Mouse (Mus musculus) stomach, embryonic 15.5 days (tissue): Measurements from ENCODE around the gene Acat1. TPM values are rescaled to one million over a fixed set of nuclear protein-coding genes. Genes with fewer than 3 reads are reported as not detected.

Experiments used
- ATAC-seq: fragments of 200-750 bp; cut with Nextera tagmentation; 2 replicates; pipeline ENCODE4 v1.8.0; 2017; ENCODE audit warnings: low read depth, moderate number of reproducible peaks, moderate TSS enrichment; ENCODE audit not compliant: insufficient read depth, low FRiP score
- H3K27ac ChIP-seq: fragments of 300-500 bp; sonication (generic); 2 replicates; pipeline ENCODE4 v1.5.1; 2015; ENCODE audit warnings: mild to moderate bottlenecking, inconsistent platforms
- H3K27me3 ChIP-seq: fragments of 300-500 bp; sonication (generic); replicated peaks from 2 replicates; pipeline ENCODE4 v1.6.1; 2015; ENCODE audit warnings: inconsistent platforms
- H3K36me3 ChIP-seq: fragments of 300-500 bp; sonication (generic); 2 replicates; pipeline ENCODE4 v1.6.1; 2015; ENCODE audit warnings: inconsistent platforms
- H3K4me1 ChIP-seq: fragments of 300-500 bp; sonication (generic); 2 replicates; pipeline ENCODE4 v1.6.1; 2015; ENCODE audit warnings: inconsistent platforms
- H3K4me2 ChIP-seq: fragments of 300-500 bp; sonication (generic); 2 replicates; pipeline ENCODE4 v1.6.1; 2015; ENCODE audit warnings: mild to moderate bottlenecking, inconsistent platforms
- H3K4me3 ChIP-seq: fragments of 300-500 bp; sonication (generic); replicated peaks from 2 replicates; pipeline ENCODE4 v1.5.1; 2015; ENCODE audit warnings: inconsistent platforms
- H3K9ac ChIP-seq: fragments of 300-500 bp; sonication (generic); 2 replicates; pipeline ENCODE4 v1.6.1; 2015; ENCODE audit warnings: inconsistent platforms
- H3K9me3 ChIP-seq: fragments of 300-500 bp; sonication (generic); 2 replicates; pipeline ENCODE4 v1.6.1; 2016; ENCODE audit warnings: inconsistent platforms
- WGBS: fragments of 180-500 bp; shearing (Covaris S2); methylation state at CpG from one replicate; pipeline ENCODE4 v1.1.7; 2015; 5-methylcytosine and 5-hydroxymethylcytosine counted together
- polyA plus RNA-seq: library from polyadenylated mRNA; unstranded; fragments of >200 nt; fragmentation: Nextera tagmentation; extraction: Ambion mirVana; gene quantifications from 2 replicates; pipeline ENCODE4 v1.2.1, GENCODE M21; 2015

Gene Acat1
- 106 and 118 TPM in 2 replicates for polyA plus RNA-seq

- Histone ChIP-seq H3K36me3 (no peaks in the 10 kb centered on the region), H3K4me2 (peak within 1 kb of the TSS; percentile 78), H3K4me3 (peak within 1 kb of the TSS; percentile 64), H3K27me3 (no peaks in the 10 kb centered on the region), H3K9ac (peak within 1 kb of the TSS; percentile 72), H3K27ac (0 out of 2 replicates have a peak within 1 kb of the TSS, but pooled peaks have one; percentile 52), H3K4me1 (0 out of 2 replicates have a peak, but pooled peaks cover 5% of the 10 kb centered on the region), H3K9me3 (no peaks in the 10 kb centered on the region)
- WGBS, result 3% methylated on average over 52 of the region's 52 CpGs
- peak; percentile 99 for ATAC-seq
Observed at GRCm38 (mm10) chr9:53609968-53610781, at the start of gene Acat1. TSS of gene Acat1 (minus strand) at chr9:53610382.

GRCm38 (mm10) chr9:53634796-53635195 is 24.6 kb upstream of the Acat1 start:
- Histone ChIP-seq H3K27me3 (no peaks in the 10 kb centered on the region), H3K9me3 (no peaks in the 10 kb centered on the region), H3K36me3 (peaks cover 21% of the 10 kb centered on the region), H3K9ac (no peak overlapping the region), H3K4me1 (no peaks in the 10 kb centered on the region), H3K4me3 (no peak overlapping the region), H3K27ac (no peak overlapping the region), H3K4me2 (no peak overlapping the region)
- no peak for ATAC-seq
- 93% methylated on average over 6 of the region's 6 CpGs for whole genome bisulfite sequencing

GRCm38 (mm10) chr9:53615246-53615645 is 5.1 kb upstream of the Acat1 start:
- Histone ChIP-seq H3K27me3 (no peaks in the 10 kb centered on the region), H3K4me1 (no peaks in the 10 kb centered on the region), H3K27ac (no peak overlapping the region), H3K9ac (no peak overlapping the region), H3K9me3 (no peaks in the 10 kb centered on the region), H3K4me3 (no peak overlapping the region), H3K4me2 (no peak overlapping the region), H3K36me3 (0 out of 2 replicates have a peak, but pooled peaks cover 5% of the 10 kb centered on the region)
- 69% methylated on average over 8 of the region's 8 CpGs for WGBS
- no peak for ATAC-seq

- H3K9me3 ChIP-seq, result no peaks in the 10 kb centered on the region
- no peak overlapping the region for H3K27ac ChIP-seq
- H3K4me1 ChIP-seq, result 0 out of 2 replicates have a peak, but pooled peaks cover under 1% of the 10 kb centered on the region
- ATAC-seq, result no peak
- H3K9ac ChIP-seq, result no peak overlapping the region
- no peak overlapping the region for H3K4me2 ChIP-seq
- no peak overlapping the region for H3K4me3 ChIP-seq
- WGBS, result 80% methylated on average over 4 of the region's 4 CpGs
- 0 out of 2 replicates have a peak, but pooled peaks cover under 1% of the 10 kb centered on the region for H3K36me3 ChIP-seq
- H3K27me3 ChIP-seq, result no peaks in the 10 kb centered on the region
Observed at GRCm38 (mm10) chr9:53614286-53614685, 4.1 kb upstream of the Acat1 start.

- Histone ChIP-seq H3K4me2 (peak overlapping the region; percentile 78), H3K4me3 (peak overlapping the region; percentile 64), H3K9me3 (no peaks in the 10 kb centered on the region), H3K4me1 (0 out of 2 replicates have a peak, but pooled peaks cover 11% of the 10 kb centered on the region), H3K27ac (0 out of 2 replicates have a peak overlapping the region, but pooled peaks have one; percentile 52), H3K36me3 (no peaks in the 10 kb centered on the region), H3K27me3 (no peaks in the 10 kb centered on the region), H3K9ac (peak overlapping the region; percentile 72)
- WGBS, result 73% methylated on average over 12 of the region's 12 CpGs
- ATAC-seq, result no peak
Observed at GRCm38 (mm10) chr9:53609306-53609967, 745 bp downstream of the Acat1 start.

GRCm38 (mm10) chr9:53607816-53608215 is 2.4 kb downstream of the Acat1 start:
- H3K27me3 ChIP-seq, result no peaks in the 10 kb centered on the region
- no peak overlapping the region for H3K4me3 ChIP-seq
- H3K36me3 ChIP-seq, result no peaks in the 10 kb centered on the region
- no peak overlapping the region for H3K9ac ChIP-seq
- 0 out of 2 replicates have a peak, but pooled peaks cover 11% of the 10 kb centered on the region for H3K4me1 ChIP-seq
- H3K9me3 ChIP-seq, result no peaks in the 10 kb centered on the region
- no peak overlapping the region for H3K4me2 ChIP-seq
- 90% methylated on average over 4 of the region's 4 CpGs for WGBS
- no peak for ATAC-seq
- H3K27ac ChIP-seq, result no peak overlapping the region

GRCm38 (mm10) chr9:53607192-53607591 is 3.0 kb downstream of the Acat1 start:
- Histone ChIP-seq H3K36me3 (no peaks in the 10 kb centered on the region), H3K9ac (no peak overlapping the region), H3K27ac (no peak overlapping the region), H3K4me3 (no peak overlapping the region), H3K9me3 (no peaks in the 10 kb centered on the region), H3K27me3 (no peaks in the 10 kb centered on the region), H3K4me1 (0 out of 2 replicates have a peak, but pooled peaks cover 11% of the 10 kb centered on the region), H3K4me2 (no peak overlapping the region)
- no peak for ATAC-seq
- WGBS, result 88% methylated on average over 3 of the region's 3 CpGs

GRCm38 (mm10) chr9:53604954-53605353 is 5.2 kb downstream of the Acat1 start:
- ATAC-seq, result no peak
- 90% methylated on average over 5 of the region's 5 CpGs for WGBS
- no peaks in the 10 kb centered on the region for H3K27me3 ChIP-seq
- H3K4me3 ChIP-seq, result no peak overlapping the region
- no peaks in the 10 kb centered on the region for H3K36me3 ChIP-seq
- no peak overlapping the region for H3K4me2 ChIP-seq
- H3K27ac ChIP-seq, result no peak overlapping the region
- no peaks in the 10 kb centered on the region for H3K9me3 ChIP-seq
- 0 out of 2 replicates have a peak, but pooled peaks cover 11% of the 10 kb centered on the region for H3K4me1 ChIP-seq
- no peak overlapping the region for H3K9ac ChIP-seq

GRCm38 (mm10) chr9:53603849-53604248 is 6.3 kb downstream of the Acat1 start:
- ATAC-seq, result peak; percentile 58; the same call in 1 of the 2 replicates
- 67% methylated on average over 3 of the region's 3 CpGs for WGBS
- no peak overlapping the region for H3K4me3 ChIP-seq
- H3K4me2 ChIP-seq, result no peak overlapping the region
- H3K4me1 ChIP-seq, result 0 out of 2 replicates have a peak, but pooled peaks cover 7% of the 10 kb centered on the region
- no peaks in the 10 kb centered on the region for H3K27me3 ChIP-seq
- no peaks in the 10 kb centered on the region for H3K9me3 ChIP-seq
- H3K27ac ChIP-seq, result no peak overlapping the region; the same call in 1 of the 2 replicates
- H3K36me3 ChIP-seq, result no peaks in the 10 kb centered on the region
- no peak overlapping the region for H3K9ac ChIP-seq

- WGBS, result 79% methylated on average over 1 of the region's 1 CpGs
- Histone ChIP-seq H3K4me1 (0 out of 2 replicates have a peak, but pooled peaks cover 7% of the 10 kb centered on the region), H3K9ac (no peak overlapping the region), H3K9me3 (no peaks in the 10 kb centered on the region), H3K4me3 (no peak overlapping the region), H3K27me3 (no peaks in the 10 kb centered on the region), H3K27ac (no peak overlapping the region), H3K36me3 (no peaks in the 10 kb centered on the region), H3K4me2 (no peak overlapping the region)
- ATAC-seq, result 0 out of 2 replicates have a peak, but pooled peaks have one; percentile 15
Observed at GRCm38 (mm10) chr9:53603384-53603783, 6.8 kb downstream of the Acat1 start.

- H3K9ac ChIP-seq, result no peak overlapping the region
- H3K4me2 ChIP-seq, result no peak overlapping the region
- H3K36me3 ChIP-seq, result no peaks in the 10 kb centered on the region
- H3K4me1 ChIP-seq, result 0 out of 2 replicates have a peak, but pooled peaks cover 7% of the 10 kb centered on the region
- H3K4me3 ChIP-seq, result no peak overlapping the region
- no peak for ATAC-seq
- H3K9me3 ChIP-seq, result no peaks in the 10 kb centered on the region
- H3K27ac ChIP-seq, result no peak overlapping the region; the same call in 1 of the 2 replicates
- H3K27me3 ChIP-seq, result no peaks in the 10 kb centered on the region
- 76% methylated on average over 2 of the region's 2 CpGs for WGBS
Observed at GRCm38 (mm10) chr9:53601541-53601940, 8.6 kb downstream of the Acat1 start.
